Mouse (Mus musculus) intestine, embryonic 16.5 days (tissue): ENCODE measurements around the gene Gm20388. TPM values are rescaled to one million over a fixed set of nuclear protein-coding genes. Genes with fewer than 3 reads are reported as not detected.

Source experiments
- ATAC-seq: fragments of 200-750 bp; cut with Nextera tagmentation; 2 replicates; pipeline ENCODE4 v1.8.0; 2017; ENCODE audit warnings: moderate TSS enrichment, moderate library complexity
- H3K27ac ChIP-seq: fragments of 300-500 bp; sonication (generic); 2 replicates; pipeline ENCODE4 v1.5.1; 2014; ENCODE audit warnings: mild to moderate bottlenecking, low read length
- H3K27me3 ChIP-seq: fragments of 300-500 bp; sonication (generic); replicated peaks from 2 replicates; pipeline ENCODE4 v1.6.1; 2014; ENCODE audit warnings: low read length, control low read depth, mixed read lengths; ENCODE audit not compliant: control insufficient read depth, insufficient read depth
- H3K36me3 ChIP-seq: fragments of 300-500 bp; sonication (generic); 2 replicates; pipeline ENCODE4 v1.6.1; 2014; ENCODE audit warnings: low read length, control low read depth; ENCODE audit not compliant: control insufficient read depth, insufficient read depth
- H3K4me1 ChIP-seq: fragments of 300-500 bp; sonication (generic); 2 replicates; pipeline ENCODE4 v1.6.1; 2014; ENCODE audit warnings: low read length, control low read depth, mixed read lengths; ENCODE audit not compliant: control insufficient read depth, insufficient read depth
- H3K4me2 ChIP-seq: fragments of 300-500 bp; sonication (generic); 2 replicates; pipeline ENCODE4 v1.6.1; 2014; ENCODE audit warnings: low read depth, low read length, control low read depth
- H3K4me3 ChIP-seq: fragments of 300-500 bp; sonication (generic); 2 replicates; pipeline ENCODE4 v1.5.1; 2014; ENCODE audit warnings: mild to moderate bottlenecking, low read length
- H3K9ac ChIP-seq: fragments of 300-500 bp; sonication (generic); 2 replicates; pipeline ENCODE4 v1.6.1; 2014; ENCODE audit warnings: low read depth, low read length
- H3K9me3 ChIP-seq: fragments of 300-500 bp; sonication (generic); 2 replicates; pipeline ENCODE4 v1.6.1; 2016; ENCODE audit warnings: low read length, control low read depth; ENCODE audit not compliant: control insufficient read depth
- WGBS: fragments of 180-500 bp; shearing (Covaris S2); extraction: QIAGEN DNeasy Blood & Tissue Kit; methylation state at CpG from one replicate; pipeline ENCODE4 v1.1.7; 2014; 5-methylcytosine and 5-hydroxymethylcytosine counted together
- polyA plus RNA-seq: library from polyadenylated mRNA; unstranded; fragments of >200 nt; fragmentation: Nextera tagmentation; extraction: Ambion mirVana; gene quantifications from 2 replicates; pipeline ENCODE4 v1.2.1, GENCODE M21; 2015

The Gm20388 gene
- polyA plus RNA-seq, 1 experiment from 2014 or later: 5.8 TPM

- no peak for ATAC-seq
- Histone ChIP-seq H3K36me3 (no peaks in the 10 kb centered on the region), H3K4me1 (no peaks in the 10 kb centered on the region; the same call in 1 of the 2 replicates), H3K27me3 (no peaks in the 10 kb centered on the region; the same call in 1 of the 2 replicates), H3K4me3 (no peak overlapping the region), H3K9ac (no peak overlapping the region), H3K27ac (no peak overlapping the region), H3K4me2 (no peak overlapping the region), H3K9me3 (no peaks in the 10 kb centered on the region)
- 67% methylated on average over 3 of the region's 3 CpGs for WGBS
Measured at GRCm38 (mm10) chr8:122711480-122711879, 2800.8 kb downstream of the Gm20388 start.

GRCm38 (mm10) chr8:122711891-122712365 is 2801.3 kb downstream of the Gm20388 start:
- ATAC-seq: peak; percentile 44; the same call in 1 of the 2 replicates
- Histone ChIP-seq H3K4me1 (no peaks in the 10 kb centered on the region; the same call in 1 of the 2 replicates), H3K4me2 (no peak overlapping the region), H3K36me3 (no peaks in the 10 kb centered on the region), H3K4me3 (no peak overlapping the region), H3K9me3 (no peaks in the 10 kb centered on the region), H3K27me3 (no peaks in the 10 kb centered on the region; the same call in 1 of the 2 replicates), H3K27ac (no peak overlapping the region), H3K9ac (no peak overlapping the region)
- WGBS: 62% methylated on average over 11 of the region's 11 CpGs

GRCm38 (mm10) chr8:122712411-122713156 is 2801.9 kb downstream of the Gm20388 start:
- Histone ChIP-seq H3K4me3 (no peak overlapping the region), H3K9me3 (no peaks in the 10 kb centered on the region), H3K36me3 (no peaks in the 10 kb centered on the region), H3K4me1 (no peaks in the 10 kb centered on the region; the same call in 1 of the 2 replicates), H3K4me2 (no peak overlapping the region), H3K9ac (no peak overlapping the region), H3K27me3 (no peaks in the 10 kb centered on the region; the same call in 1 of the 2 replicates), H3K27ac (no peak overlapping the region)
- WGBS: 77% methylated on average over 12 of the region's 12 CpGs
- no peak for ATAC-seq

GRCm38 (mm10) chr8:122713157-122713518 is 2802.5 kb downstream of the Gm20388 start:
- Histone ChIP-seq H3K4me3 (no peak overlapping the region), H3K4me1 (no peaks in the 10 kb centered on the region; the same call in 1 of the 2 replicates), H3K9me3 (no peaks in the 10 kb centered on the region), H3K9ac (no peak overlapping the region), H3K4me2 (no peak overlapping the region), H3K27ac (no peak overlapping the region), H3K27me3 (no peaks in the 10 kb centered on the region; the same call in 1 of the 2 replicates), H3K36me3 (no peaks in the 10 kb centered on the region)
- no peak for ATAC-seq
- WGBS: 87% methylated on average over 5 of the region's 5 CpGs

GRCm38 (mm10) chr8:122716566-122716965 is 2805.9 kb downstream of the Gm20388 start:
- no peak for ATAC-seq
- H3K36me3 ChIP-seq: no peaks in the 10 kb centered on the region
- no peak overlapping the region for H3K27ac ChIP-seq
- 82% methylated on average over 8 of the region's 8 CpGs for WGBS
- no peak overlapping the region for H3K4me3 ChIP-seq
- H3K27me3 ChIP-seq: peaks cover 3% of the 10 kb centered on the region; the same call in 1 of the 2 replicates
- no peaks in the 10 kb centered on the region for H3K9me3 ChIP-seq
- peaks cover 4% of the 10 kb centered on the region; the same call in 1 of the 2 replicates for H3K4me1 ChIP-seq
- no peak overlapping the region for H3K4me2 ChIP-seq
- H3K9ac ChIP-seq: no peak overlapping the region

GRCm38 (mm10) chr8:122717869-122718509 is 2807.3 kb downstream of the Gm20388 start:
- no peak overlapping the region for H3K4me3 ChIP-seq
- H3K27me3 ChIP-seq: peaks cover 3% of the 10 kb centered on the region; the same call in 1 of the 2 replicates
- ATAC-seq: no peak
- peaks cover 4% of the 10 kb centered on the region; the same call in 1 of the 2 replicates for H3K4me1 ChIP-seq
- 82% methylated on average over 10 of the region's 10 CpGs for WGBS
- H3K9ac ChIP-seq: no peak overlapping the region
- no peaks in the 10 kb centered on the region for H3K36me3 ChIP-seq
- H3K27ac ChIP-seq: no peak overlapping the region
- H3K9me3 ChIP-seq: no peaks in the 10 kb centered on the region
- H3K4me2 ChIP-seq: no peak overlapping the region

GRCm38 (mm10) chr8:122718711-122719499 is 2808.3 kb downstream of the Gm20388 start:
- no peak overlapping the region for H3K27ac ChIP-seq
- H3K4me3 ChIP-seq: no peak overlapping the region
- no peaks in the 10 kb centered on the region for H3K9me3 ChIP-seq
- 69% methylated on average over 14 of the region's 14 CpGs for WGBS
- no peak overlapping the region for H3K9ac ChIP-seq
- peaks cover 3% of the 10 kb centered on the region; the same call in 1 of the 2 replicates for H3K27me3 ChIP-seq
- no peaks in the 10 kb centered on the region for H3K36me3 ChIP-seq
- ATAC-seq: no peak
- H3K4me2 ChIP-seq: no peak overlapping the region
- peaks cover 4% of the 10 kb centered on the region; the same call in 1 of the 2 replicates for H3K4me1 ChIP-seq

GRCm38 (mm10) chr8:122719500-122720065 is 2808.9 kb downstream of the Gm20388 start:
- WGBS: 29% methylated on average over 7 of the region's 7 CpGs

More at GRCm38 (mm10) chr8:122719500-122720065, 2808.9 kb downstream of the Gm20388 start:
- H3K4me2 ChIP-seq: no peak overlapping the region
- H3K27me3 ChIP-seq: peaks cover 3% of the 10 kb centered on the region; the same call in 1 of the 2 replicates
- H3K36me3 ChIP-seq: no peaks in the 10 kb centered on the region
- H3K4me1 ChIP-seq: peaks cover 4% of the 10 kb centered on the region; the same call in 1 of the 2 replicates
- H3K27ac ChIP-seq: no peak overlapping the region
- H3K9ac ChIP-seq: no peak overlapping the region
- ATAC-seq: peak; percentile 79
- H3K4me3 ChIP-seq: no peak overlapping the region
- H3K9me3 ChIP-seq: no peaks in the 10 kb centered on the region
